Mouse (Mus musculus): ENCODE results near the gene Mapk12.

DNA sequence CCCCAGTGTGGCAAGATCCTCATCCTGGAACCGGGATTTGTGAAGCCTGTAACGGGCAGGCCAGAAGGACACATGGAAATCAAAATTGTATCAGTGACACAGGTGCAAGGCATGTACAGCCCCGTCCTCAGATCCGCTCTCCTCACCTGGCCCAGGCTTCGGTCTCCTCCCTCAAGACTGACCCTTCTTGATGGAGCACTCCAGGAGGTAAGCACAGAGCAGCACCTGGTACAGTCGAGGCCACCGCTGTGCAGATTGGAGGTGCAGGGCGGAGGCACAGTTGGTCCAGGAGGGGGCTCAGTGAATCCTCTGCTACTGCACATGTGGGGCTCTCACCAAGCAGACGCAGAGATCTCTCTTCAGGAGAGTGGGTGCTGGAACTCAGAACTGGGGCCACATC is 15.2 kb downstream of the Mapk12 start:
- no peak for TF ChIP-seq TCF12 (IDR thresholded peaks at IDR 0.05; ENCODE audit: low read depth, low read length)
- no peak for TF ChIP-seq CTCF (conservative IDR thresholded peaks at IDR 0.05 in 1 of 2, IDR thresholded peaks at IDR 0.05 in 1 of 2; ENCODE audit: low read depth in 2 of 2, low read length in 2 of 2)
- TF ChIP-seq POLR2A (IDR thresholded peaks at IDR 0.05; ENCODE audit: low read depth, low read length) = no peak

Data from CH12.LX (cell line).